Mouse (Mus musculus): ENCODE data around the gene Ppm1l. TPM values are rescaled to one million over a fixed set of nuclear protein-coding genes. Genes with fewer than 3 reads are reported as not detected.

The Ppm1l gene
- 7.5 TPM for polyA plus RNA-seq (2014; fragmentation: Illumina TruSeq; extraction: RNeasy Lipid Tissue Mini Kit (QIAGEN cat#74804); ENCODE audit: low replicate concordance)

DNA sequence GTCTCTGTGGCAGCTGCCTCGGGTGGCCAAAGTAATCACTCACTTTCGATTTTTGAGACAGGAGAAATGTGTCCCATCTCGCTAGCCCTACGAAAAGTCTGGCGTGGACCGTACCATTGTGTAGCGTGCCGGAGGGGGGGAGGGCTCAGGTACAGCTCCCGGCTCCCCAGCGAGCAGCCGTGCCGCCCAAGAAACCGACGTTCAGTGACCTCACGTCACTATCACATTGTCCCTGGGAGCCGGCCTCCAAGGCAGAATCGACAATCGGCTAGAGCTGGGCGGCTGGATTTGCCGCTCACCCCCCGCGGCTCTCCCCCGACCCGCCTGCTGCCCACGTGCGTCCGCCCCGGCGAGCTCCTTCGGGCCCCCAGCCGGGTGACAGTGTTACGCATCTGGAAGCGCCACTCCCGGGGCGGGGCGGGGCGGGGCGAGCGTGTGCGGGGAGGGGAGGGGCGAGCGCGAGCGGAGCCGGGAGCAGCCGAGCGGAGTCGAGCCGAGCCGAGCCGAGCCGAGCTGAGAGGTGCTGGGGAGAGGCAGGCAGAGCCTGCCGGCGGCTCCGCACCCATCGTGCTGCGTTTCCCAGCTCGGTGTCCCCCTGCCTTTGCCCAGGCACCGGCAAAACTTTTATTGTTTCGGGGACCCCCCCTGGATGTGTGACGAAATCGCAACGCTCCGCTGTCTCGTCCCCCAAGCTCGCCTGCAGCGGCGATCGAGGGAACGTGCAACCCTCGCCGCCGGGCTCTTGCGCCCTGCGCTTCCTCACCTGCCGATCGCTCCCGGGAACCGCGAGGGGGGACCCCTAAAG, at the start of gene Ppm1l:
Gene Ppm1l, plus strand, starts transcription at position 471 of the 805 bp plus-strand sequence.

DNA sequence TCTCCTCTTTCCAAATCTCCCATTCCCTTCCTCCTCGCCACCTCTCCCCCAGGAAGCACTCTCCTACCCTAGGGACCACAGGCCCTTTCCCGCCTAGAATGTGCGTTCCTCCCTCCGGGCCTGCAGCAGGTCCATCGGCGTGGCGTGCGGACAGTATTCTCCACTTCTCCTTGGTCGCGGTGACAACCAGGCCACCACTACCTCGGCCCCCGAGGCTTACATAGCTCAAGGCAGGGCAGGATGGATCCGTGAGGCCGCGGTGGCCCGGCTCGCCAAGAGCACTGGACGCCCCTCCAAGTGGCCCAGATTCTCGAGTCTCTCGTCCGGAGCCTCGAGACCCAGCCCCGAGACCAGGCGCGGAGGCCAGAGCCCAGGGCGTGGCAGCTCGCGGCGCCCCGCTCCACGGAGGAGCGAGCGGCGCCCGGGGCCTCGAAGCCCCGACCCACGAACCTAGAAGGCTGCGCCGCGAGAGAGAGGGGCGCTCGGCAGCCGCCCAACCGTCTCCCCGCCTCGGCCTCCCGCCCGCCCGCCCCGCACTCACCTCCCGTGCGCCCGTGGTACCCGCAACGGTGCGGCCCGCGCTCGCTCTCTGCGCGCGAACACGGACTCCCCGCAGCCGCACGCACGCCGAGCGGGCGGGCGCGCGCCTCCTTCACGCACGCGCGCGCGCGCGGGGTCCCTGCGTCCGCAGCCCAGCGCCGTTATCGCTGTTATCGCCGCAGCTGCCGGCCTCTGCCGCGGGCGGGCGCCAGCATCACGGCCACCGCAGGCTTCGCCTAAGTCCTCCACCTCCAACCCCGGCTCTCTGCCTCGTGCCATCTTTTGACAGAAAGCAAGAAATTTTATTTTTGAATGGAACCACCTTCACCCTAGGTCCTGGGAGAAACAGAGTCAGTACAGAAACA, 281.9 kb downstream of the Ppm1l start, which contains the start of gene B3galnt1:
Gene B3galnt1, minus strand, starts transcription at position 700 of the 905 bp plus-strand sequence.

Other genes starting within 250 kb of the Ppm1l start
- gene Kpna4, start 189.7 kb upstream of the Ppm1l start, polyA plus RNA-seq (2014; fragmentation: Illumina TruSeq; extraction: RNeasy Lipid Tissue Mini Kit (QIAGEN cat#74804); ENCODE audit: low replicate concordance), result 126 TPM
- gene Arl14, start 94.4 kb upstream of the Ppm1l start, polyA plus RNA-seq (2014; fragmentation: Illumina TruSeq; extraction: RNeasy Lipid Tissue Mini Kit (QIAGEN cat#74804); ENCODE audit: low replicate concordance), result 123 TPM